Mouse (Mus musculus) liver, adult 2 months (tissue): ENCODE data around the gene Gabarapl2.

Experiments
- CTCF ChIP-seq: fragments of 200-500 bp; IDR thresholded peaks from 2 replicates; pipeline ENCODE4 v1.5.1; 2011; ENCODE audit warnings: low read depth, low read length, control low read depth
- POLR2A ChIP-seq: fragments of 200-500 bp; IDR thresholded peaks from 2 replicates; pipeline ENCODE4 v1.6.1; 2011; ENCODE audit warnings: low read length, control low read depth; ENCODE audit not compliant: insufficient read depth; ENCODE audit errors: extremely low read depth

GRCm38 (mm10) chr8:111931721-111932120, 8.8 kb upstream of the Gabarapl2 start:
- TF ChIP-seq CTCF (no peak), POLR2A (no peak)
